Mouse (Mus musculus): Measurements from ENCODE around the gene Hpdl.
A peak's percentile ranks its signal among the peaks of the same experiment; 100 is the strongest.

Hpdl gene

GRCm38 (mm10) chr4:116799901-116800300, 21.6 kb downstream of the Hpdl start:
- DNase-seq (ENCODE audit: low read depth) = no peak

GRCm38 (mm10) chr4:116796442-116797110, 24.9 kb downstream of the Hpdl start:
- DNase-seq (ENCODE audit: low read depth) = no peak

GRCm38 (mm10) chr4:116794273-116794672, 27.2 kb downstream of the Hpdl start:
- DNase-seq (ENCODE audit: low read depth) = no peak

- DNase-seq (ENCODE audit: low read depth) = no peak
Measured at GRCm38 (mm10) chr4:116792453-116792852, 29.1 kb downstream of the Hpdl start.

- DNase-seq (ENCODE audit: low read depth) = peak; percentile 64
Measured at GRCm38 (mm10) chr4:116788956-116789355, 32.6 kb downstream of the Hpdl start.

- DNase-seq (ENCODE audit: low read depth) = peak; percentile 49
Measured at GRCm38 (mm10) chr4:116787985-116788760, 33.3 kb downstream of the Hpdl start.

- no peak for DNase-seq (ENCODE audit: low read depth)
Measured at GRCm38 (mm10) chr4:116786587-116786986, 34.9 kb downstream of the Hpdl start.

GRCm38 (mm10) chr4:116782171-116782570, 39.3 kb downstream of the Hpdl start:
- no peak for DNase-seq (ENCODE audit: low read depth)

GRCm38 (mm10) chr4:116781366-116781765, 40.1 kb downstream of the Hpdl start:
- DNase-seq (ENCODE audit: low read depth) = no peak

- DNase-seq (ENCODE audit: low read depth) = no peak
Measured at GRCm38 (mm10) chr4:116780541-116780940, 41.0 kb downstream of the Hpdl start.

- DNase-seq (ENCODE audit: low read depth) = no peak
Measured at GRCm38 (mm10) chr4:116777079-116777478, 44.4 kb downstream of the Hpdl start.

- DNase-seq (ENCODE audit: low read depth) = no peak
Measured at GRCm38 (mm10) chr4:116776391-116776790, 45.1 kb downstream of the Hpdl start.
